Mouse (Mus musculus) adrenal gland, postnatal 14 days (tissue): ENCODE measurements around the gene 4833423E24Rik. TPM values are rescaled to one million over a fixed set of nuclear protein-coding genes. Genes with fewer than 3 reads are reported as not detected.

Source experiments
- DNase-seq: peaks from one replicate; pipeline ENCODE4 v3.0.0; 2021; ENCODE audit warnings: mixed read lengths
- long read RNA-seq, 2 experiments: library from polyadenylated mRNA; stranded (forward); transcript quantifications; one replicate each; pipeline ENCODE4 v2.0.0; 2021
- total RNA-seq: library from RNA; stranded (reverse); gene quantifications from 2 replicates; pipeline ENCODE4 v1.2.3, GENCODE M21; 2021

The 4833423E24Rik gene
- 0.22 TPM in 1 of 2 replicates, not detected in the other for total RNA-seq
- long read RNA-seq, experiment 1, partial matches to known transcripts: 0 of 1 reads
- long read RNA-seq, experiment 1, other reads (novel, unspliced or antisense): 0 of 1 reads
- long read RNA-seq, experiment 2, partial matches to known transcripts: 0 of 1 reads
- long read RNA-seq, experiment 2, other reads (novel, unspliced or antisense): 0 of 1 reads

DNA sequence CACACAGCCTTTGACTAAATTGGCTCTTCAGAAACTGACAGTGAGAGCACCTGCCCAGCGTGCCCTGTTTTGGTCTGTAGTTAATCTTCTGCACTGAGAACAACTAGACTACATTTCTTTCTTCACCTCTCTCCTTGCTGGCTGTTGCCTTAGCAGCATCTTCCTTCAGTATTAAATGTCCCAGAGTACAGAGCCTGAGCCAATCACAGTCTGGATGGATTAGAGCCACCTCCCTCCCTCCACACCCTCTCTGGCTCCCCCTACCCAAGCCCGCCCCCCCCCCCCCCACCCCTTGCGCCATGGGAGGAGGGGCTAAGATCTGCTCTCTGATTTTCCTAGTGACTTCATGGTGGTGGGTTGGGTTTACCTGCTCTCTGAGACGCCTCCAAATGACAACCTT, at the start of gene 4833423E24Rik:
TSS of gene 4833423E24Rik (minus strand) at position 146 of the 400 bp plus-strand sequence.
- DNase-seq: no peak

DNA sequence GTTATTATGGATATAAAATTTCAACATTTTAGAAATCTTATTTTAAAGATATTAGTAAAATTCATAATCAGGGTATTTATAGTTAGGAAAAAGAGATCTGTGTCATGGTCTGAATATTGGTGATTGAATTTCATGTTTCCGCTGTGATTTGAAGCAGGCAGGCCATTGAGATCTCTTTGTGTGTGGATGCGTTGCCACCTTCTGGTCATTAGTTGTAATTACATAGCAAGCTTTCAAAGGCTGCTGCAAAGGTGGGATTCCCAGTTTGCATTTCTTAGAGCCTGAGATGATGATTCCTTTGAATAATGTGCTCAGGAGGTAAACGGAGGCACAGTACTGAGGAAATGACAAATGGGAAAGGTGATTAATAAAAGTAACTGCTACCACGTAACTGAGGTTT, 42.4 kb upstream of the 4833423E24Rik start:
- peak; percentile 55 for DNase-seq

DNA sequence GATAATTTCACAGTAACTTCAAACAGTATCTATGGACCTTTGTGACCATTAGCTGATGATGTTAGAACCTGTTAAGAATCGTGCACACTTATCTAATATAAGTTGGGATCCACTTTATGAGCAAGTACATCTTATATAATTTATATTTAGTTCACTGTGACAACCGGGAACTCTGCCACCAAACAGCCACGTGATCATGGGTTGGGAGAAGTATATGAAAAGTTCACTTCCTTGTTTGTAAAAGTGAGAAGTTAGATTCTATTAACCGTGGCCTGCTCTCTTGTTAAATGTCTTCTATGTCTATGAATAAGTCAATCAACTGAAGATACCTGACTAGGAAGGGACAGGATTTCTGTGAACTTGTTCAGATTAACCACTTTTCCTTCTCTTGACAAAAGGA, 41.4 kb upstream of the 4833423E24Rik start:
- no peak for DNase-seq

DNA sequence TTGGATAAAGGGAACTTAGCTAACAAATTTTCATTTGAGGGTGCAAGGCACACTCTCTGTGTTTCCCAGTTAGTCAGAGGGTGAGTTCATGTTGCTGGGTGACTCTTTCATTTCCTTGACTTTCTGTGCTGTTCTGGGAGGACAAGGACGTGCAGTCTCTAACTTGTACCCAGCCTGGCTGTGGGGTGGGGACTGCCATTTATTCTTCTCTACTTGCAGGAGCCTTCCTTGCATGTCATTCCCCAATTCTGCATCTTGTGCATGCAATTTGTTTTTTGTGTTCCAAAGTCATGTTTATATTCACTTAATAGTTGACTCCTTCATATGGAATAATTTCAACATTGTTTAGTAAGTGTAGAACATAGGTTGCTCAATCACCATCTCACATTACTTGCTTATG, 36.0 kb upstream of the 4833423E24Rik start:
- DNase-seq: peak; percentile 8

DNA sequence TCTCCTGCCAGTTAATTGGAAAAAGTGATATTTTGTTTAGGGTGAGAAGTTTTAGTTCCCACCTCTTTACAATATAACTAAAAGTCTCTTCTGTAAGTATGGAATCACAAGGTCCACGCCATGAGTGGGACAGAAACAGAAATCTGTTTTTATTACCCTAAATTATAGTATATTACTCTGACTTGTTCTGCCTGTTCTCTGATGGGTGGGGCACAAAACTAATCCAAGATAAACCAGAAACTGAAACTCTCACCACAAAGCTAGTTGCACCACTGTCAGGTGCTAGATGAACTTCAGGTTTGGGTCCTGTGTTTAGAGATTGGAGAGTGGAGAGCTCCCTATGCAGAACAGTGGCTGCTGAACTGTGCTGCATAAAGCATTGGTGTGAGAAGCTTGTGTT, 15.1 kb upstream of the 4833423E24Rik start:
- DNase-seq: no peak

DNA sequence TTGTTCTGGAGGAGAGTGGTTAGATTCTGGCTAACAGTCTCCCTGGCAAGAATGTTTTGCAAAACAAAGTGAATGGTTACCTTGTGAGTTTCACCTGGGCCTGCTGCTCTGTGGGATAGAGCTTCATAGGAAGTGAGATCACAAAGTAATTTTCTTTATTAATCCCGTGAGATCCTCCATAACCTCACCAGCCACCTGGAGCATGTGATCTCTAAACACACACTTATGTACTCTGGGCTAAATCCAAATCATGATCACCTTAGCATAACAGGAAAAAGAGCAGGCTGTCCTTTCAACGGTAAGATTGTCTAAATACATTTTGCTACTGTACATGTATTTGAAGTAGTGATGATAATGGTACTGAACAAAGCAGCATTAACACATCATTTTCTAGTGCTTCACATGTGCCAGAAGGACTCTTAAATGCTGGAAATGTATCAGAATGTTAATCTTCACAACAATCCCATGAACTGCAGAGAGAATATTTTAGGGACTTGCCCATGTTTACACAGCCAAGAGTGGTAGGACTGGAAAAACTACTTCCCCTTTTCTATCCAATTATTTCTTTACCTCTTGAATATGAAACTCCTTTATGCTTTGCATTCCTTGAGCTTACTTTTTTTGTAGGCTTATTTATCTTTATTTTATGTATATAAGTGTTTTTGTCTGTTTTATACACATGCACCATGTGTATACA, 13.4 kb upstream of the 4833423E24Rik start:
- DNase-seq: no peak

DNA sequence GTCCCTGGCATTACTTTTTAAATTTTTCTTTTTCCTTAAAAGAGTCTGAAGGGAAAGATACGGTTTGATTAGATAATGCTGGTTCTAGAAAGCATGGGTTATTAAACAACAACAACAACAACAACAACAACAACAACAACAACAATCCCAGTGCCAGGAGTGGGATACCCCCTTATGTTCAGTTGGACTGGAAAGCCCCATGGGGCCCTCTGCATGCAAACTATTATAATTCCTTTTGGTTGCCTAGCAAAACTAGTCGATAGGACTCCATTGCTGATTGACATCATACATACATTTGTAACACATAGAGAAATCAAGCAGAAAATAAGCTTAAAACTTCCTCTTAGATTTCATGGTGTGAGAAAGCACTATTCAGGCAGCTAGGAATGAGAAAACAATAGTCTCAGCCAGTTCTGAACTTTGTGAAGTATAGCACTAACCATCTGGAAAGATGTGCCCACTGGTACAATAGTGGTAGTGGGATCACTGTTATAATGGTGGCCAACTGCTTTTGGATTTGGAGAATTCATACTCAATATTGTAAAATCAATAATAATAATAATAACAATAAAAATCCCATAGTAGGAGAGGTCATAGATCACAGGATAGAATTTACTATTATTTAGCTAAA, 4.2 kb upstream of the 4833423E24Rik start:
- DNase-seq: no peak

DNA sequence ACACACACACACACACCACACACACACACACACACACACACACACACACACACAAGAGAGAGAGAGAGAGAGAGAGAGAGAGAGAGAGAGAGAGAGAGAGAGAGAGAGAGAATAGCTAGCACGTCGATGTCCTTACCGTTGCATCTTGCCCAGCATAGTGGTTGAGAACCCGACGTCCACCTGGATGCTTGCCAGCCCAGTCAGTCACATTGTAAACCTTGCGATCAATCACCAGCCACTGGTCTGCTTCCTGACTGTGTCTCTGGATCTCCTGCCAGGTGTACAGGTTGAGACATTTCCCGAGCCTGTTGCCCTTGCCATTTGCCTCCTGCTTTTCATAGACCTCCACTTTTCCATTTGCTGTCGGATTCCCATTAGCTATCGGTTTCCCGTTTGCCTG, 532 bp downstream of the 4833423E24Rik start:
- DNase-seq: no peak

DNA sequence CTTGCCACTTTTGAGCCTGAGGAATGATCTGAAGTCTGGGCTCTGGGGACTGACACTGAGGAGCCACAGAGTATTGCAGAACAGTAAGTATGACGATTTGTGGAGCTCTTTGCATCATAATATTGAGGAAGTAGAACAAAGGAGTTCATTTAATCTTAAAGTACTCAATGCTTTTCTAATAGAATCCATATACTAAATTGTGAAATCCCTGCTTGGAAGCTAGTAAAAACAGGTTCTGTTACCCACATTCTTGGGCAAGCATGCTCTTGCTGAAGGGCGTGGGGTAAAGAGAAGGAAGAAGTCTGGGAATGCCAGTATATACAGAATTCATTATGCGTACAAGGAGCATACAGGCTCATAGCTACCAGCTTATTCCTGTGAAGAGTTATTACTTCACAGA, 8.4 kb downstream of the 4833423E24Rik start:
- DNase-seq: no peak

DNA sequence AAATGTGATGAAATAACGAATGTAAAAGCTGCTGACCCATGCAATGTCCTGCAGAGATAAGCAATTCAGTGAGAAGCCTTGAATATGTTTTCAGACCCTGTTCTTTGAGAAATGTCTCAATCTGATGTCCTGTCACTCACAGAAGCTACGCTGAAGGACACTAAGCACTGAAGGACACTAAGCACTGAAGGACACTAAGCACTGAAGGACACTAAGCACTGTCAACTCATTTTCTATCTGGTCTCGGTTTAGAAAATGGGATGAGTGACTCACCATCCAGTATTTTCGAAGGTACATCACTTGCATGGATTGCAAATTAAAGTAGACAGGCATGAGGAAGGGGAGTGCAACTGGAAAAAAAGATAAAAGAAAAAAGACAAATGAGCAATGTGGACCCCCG, 28.4 kb downstream of the 4833423E24Rik start:
- peak; percentile 6 for DNase-seq

DNA sequence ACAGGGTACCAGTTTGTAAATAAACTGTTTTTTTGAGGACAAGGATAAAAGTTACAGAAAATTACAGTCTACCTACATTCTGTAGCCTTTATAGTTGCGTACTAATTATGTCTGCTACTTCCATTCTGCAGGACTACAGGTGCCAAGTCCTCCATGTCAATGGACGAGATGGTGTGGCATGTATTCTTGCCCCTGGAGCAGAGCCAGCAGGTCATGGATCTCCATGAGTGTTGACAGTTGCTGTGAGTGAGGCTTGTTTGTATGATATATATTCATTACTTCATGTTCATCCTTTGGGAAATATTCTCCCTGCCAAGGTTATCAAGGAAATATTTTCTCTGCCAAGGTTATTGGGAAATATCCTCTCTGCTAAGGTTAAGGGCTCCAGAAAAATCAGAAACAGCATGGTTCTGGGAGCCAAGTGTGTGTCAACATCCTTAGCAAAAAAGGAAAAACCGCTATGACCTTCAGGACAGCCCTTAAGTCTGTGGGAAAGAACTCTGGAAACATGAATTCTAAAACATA, 52.0 kb downstream of the 4833423E24Rik start:
- peak; percentile 65 for DNase-seq

DNA sequence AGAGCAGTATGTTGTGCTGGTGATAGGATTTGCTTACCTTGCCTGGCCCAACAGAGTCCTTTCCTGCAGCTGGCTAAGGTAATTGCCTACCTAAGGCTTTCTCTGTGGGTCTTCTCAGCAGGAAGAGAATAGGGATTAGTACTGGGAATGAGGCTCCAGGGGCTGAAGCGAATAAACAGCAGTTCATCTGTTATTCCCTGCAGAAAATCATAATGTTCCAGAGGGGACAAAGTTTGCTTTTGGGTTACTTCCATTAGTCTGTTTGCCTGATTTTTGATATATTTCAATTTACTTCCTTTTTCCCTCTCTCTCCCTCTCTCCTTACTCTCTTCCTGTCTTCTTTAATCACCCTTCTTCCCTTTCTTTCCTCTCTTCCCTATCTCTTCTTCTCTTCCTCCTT, 75.3 kb downstream of the 4833423E24Rik start, which contains the start of gene Olfr995:
TSS of gene Olfr995 (minus strand) at position 101 of the 400 bp plus-strand sequence.
- DNase-seq: no peak

DNA sequence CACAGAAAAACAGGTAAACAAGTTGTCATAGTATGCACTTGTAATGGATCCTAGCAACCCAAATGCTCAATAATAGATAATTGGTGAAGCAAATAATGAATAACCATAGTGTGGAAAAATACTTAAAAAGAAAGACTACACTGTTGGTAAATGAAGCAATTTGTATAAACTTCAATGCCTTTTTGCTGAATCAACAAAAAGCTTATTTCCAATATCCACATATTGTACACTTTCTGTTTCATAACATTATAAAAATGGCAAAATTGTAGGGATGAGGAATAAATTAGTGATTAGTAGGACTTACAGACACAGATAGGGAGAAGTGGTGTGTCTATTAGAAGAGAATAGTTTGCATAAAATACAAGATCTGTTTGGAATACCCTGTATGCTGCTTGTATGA, 76.3 kb downstream of the 4833423E24Rik start:
- DNase-seq: no peak

DNA sequence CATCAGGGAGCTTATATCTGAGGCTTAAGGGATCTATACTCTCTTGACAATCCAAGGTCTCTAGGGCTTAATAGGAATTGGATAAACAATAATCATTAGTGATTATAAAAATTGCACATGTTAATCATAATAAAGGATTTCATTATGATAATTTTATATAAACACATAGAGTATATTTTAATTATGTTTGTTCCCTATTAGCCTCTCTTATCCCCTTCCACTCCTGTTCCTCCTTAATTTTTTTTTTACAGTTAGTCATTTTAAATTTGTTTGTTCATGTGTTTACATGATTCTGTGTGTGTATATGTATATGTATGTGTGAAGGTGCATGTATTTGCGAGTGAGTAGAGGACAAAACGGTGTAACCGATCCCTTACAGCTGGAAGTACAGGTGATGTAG, 82.5 kb downstream of the 4833423E24Rik start, which contains the start of gene Olfr994:
TSS of gene Olfr994 (minus strand) at position 101 of the 400 bp plus-strand sequence.
- DNase-seq: no peak

Other genes starting within 250 kb of the 4833423E24Rik start
- gene Olfr987, start 179.7 kb downstream of the 4833423E24Rik start, total RNA-seq: not detected in 2 replicates
- not detected in 2 replicates for gene Olfr988, start 155.8 kb downstream of the 4833423E24Rik start, total RNA-seq
- not detected in 2 replicates for gene Olfr992, start 109.6 kb downstream of the 4833423E24Rik start, total RNA-seq
- not detected in 2 replicates for gene Olfr993, start 104.1 kb downstream of the 4833423E24Rik start, total RNA-seq
- not detected in 2 replicates for gene Olfr994, start 82.6 kb downstream of the 4833423E24Rik start, total RNA-seq
- gene Olfr995, start 75.4 kb downstream of the 4833423E24Rik start, total RNA-seq: not detected in 2 replicates
- not detected in 2 replicates for gene Olfr996, start 60.2 kb upstream of the 4833423E24Rik start, total RNA-seq
- not detected in 2 replicates for gene Olfr998, start 69.9 kb upstream of the 4833423E24Rik start, total RNA-seq
- gene Olfr1000, start 92.9 kb upstream of the 4833423E24Rik start, total RNA-seq: not detected in 2 replicates
- gene Olfr1002, start 131.7 kb upstream of the 4833423E24Rik start, total RNA-seq: not detected in 2 replicates
- not detected in 2 replicates for gene Olfr154, start 145.4 kb upstream of the 4833423E24Rik start, total RNA-seq
- gene Olfr1006, start 159.7 kb upstream of the 4833423E24Rik start, total RNA-seq: not detected in 2 replicates
- not detected in 2 replicates for gene Olfr1008, start 170.4 kb upstream of the 4833423E24Rik start, total RNA-seq
- gene Olfr1009, start 196.4 kb upstream of the 4833423E24Rik start, total RNA-seq: 0.22 TPM in 1 of 2 replicates, not detected in the other
- gene Olfr1012, start 243.7 kb upstream of the 4833423E24Rik start, total RNA-seq: not detected in 2 replicates
- 0.11 TPM in 1 of 2 replicates, not detected in the other for gene Olfr1013, start 248.1 kb upstream of the 4833423E24Rik start, total RNA-seq